29 mouse cellular contexts compared by ENCODE assay signal in the genomic region with DNA sequence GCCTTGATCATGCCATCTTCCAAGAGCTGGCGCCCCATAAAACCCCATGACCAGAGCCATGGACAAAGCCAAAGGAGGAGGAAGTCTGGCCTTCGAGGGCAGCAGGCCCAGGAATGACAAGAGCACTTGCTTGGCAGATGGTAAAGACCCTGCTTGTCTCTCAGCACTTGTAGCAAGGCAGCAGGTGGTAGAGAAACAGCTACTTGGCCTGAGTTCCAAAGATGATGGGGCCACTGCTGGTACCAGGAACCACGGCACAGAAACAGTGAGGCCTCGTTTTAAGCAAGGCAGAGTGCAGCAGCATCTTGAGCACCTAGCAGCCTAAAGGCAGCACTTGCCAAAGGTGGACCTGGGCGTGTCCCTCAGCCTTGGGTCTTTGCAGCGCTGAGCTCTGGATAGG. TPM values are rescaled to one million over a fixed set of nuclear protein-coding genes. Genes with fewer than 3 reads are reported as not detected.
DNase-seq lines count a peak whose midpoint lies in the region; ATAC-seq and TF ChIP-seq lines count a peak whose summit lies in the region.
"Had no signal": no experiment of that assay in that cellular context is flagged by ENCODE, and none has a peak within 500 bp of the region (broad histone marks: within the 10 kb centered on the region; RNA-seq: fewer than 3 reads in every experiment).

No protein-coding gene starts in this region.

- H3K27ac ChIP-seq in cerebellum, adult 2 months (ENCODE audit: insufficient read depth, low read length), result peak overlapping the region; percentile 14; the same call in 1 of the 2 replicates
- no peak overlapping the region for H3K27ac ChIP-seq in heart, embryonic 10.5 days
- H3K27ac ChIP-seq: heart, embryonic 15.5 days; hindbrain, embryonic 13.5 days; limb, embryonic 15.5 days; liver, embryonic 14.5 days; neural tube, embryonic 12.5 days; stomach, postnatal 0 days had no signal

- no peaks in the 10 kb centered on the region for H3K9me3 ChIP-seq in heart, embryonic 10.5 days
- H3K9me3 ChIP-seq: heart, embryonic 15.5 days; hindbrain, embryonic 13.5 days; limb, embryonic 15.5 days; neural tube, embryonic 12.5 days had no signal

- ATAC-seq in cerebellum, adult (ENCODE audit: insufficient number of reproducible peaks, low FRiP score, low TSS enrichment), result peak; percentile 31; the same call in 1 of the 2 replicates

- WGBS in cerebellum, adult 2 months, result 9% methylated on average over 6 of the region's 6 CpGs
- WGBS in heart, embryonic 10.5 days, result 90% methylated on average over 6 of the region's 6 CpGs

- intact Hi-C loops in left cerebral cortex, postnatal 4 days (cut with DNase I), result no loop called here
- intact Hi-C loops in left cerebral cortex, postnatal 14 days (cut with DNase I), result no loop called here

- peaks cover 50% of the 10 kb centered on the region for H3K4me1 ChIP-seq in cerebellum, adult 2 months (ENCODE audit: control insufficient read depth, insufficient read depth, low read length)
- peaks cover 20% of the 10 kb centered on the region for H3K4me1 ChIP-seq in heart, embryonic 10.5 days
- H3K4me1 ChIP-seq: hindbrain, embryonic 13.5 days; neural tube, embryonic 12.5 days had no signal

- peaks cover 100% of the 10 kb centered on the region for H3K36me3 ChIP-seq in heart, embryonic 10.5 days

- no peak for TF ChIP-seq CTCF in cerebellum, adult 2 months (IDR thresholded peaks at IDR 0.05; ENCODE audit: borderline replicate concordance, insufficient read depth, low read depth, low read length)

- DNase-seq in left cerebral cortex, postnatal 4 days, result peak; percentile 65
- no peak for DNase-seq in left cerebral cortex, postnatal 14 days (ENCODE audit: low spot score in 2 of 2)
- DNase-seq in cerebellum, adult 2 months, result peak; percentile 72 to 88
- DNase-seq in cerebellum, postnatal 25 days, result peak; percentile 76 to 79
- no peak for DNase-seq in lung, postnatal 14 days
- no peak for DNase-seq in heart, embryonic 10.5 days (ENCODE audit: low spot score)
- DNase-seq in embryo, embryonic 11 days, result no peak
- DNase-seq: adrenal gland, postnatal 10 days; gastrocnemius, postnatal 36 days; heart, postnatal 36 days; kidney, adult 2 months; kidney, postnatal 10 days; layer of hippocampus, postnatal 36 days; lung, embryonic 14.5 days; lung, postnatal 36 days; midbrain, embryonic 14.5 days; thymus, postnatal 14 days had no signal

- TF ChIP-seq POLR2A in cerebellum, adult 2 months (IDR thresholded peaks at IDR 0.05; ENCODE audit: borderline replicate concordance, insufficient read depth, low read length), result no peak

- no peak overlapping the region for H3K4me3 ChIP-seq in cerebellum, adult 2 months (replicated peaks; ENCODE audit: insufficient read depth, low read depth, low read length)
- no peak overlapping the region for H3K4me3 ChIP-seq in heart, embryonic 10.5 days
- H3K4me3 ChIP-seq: heart, embryonic 15.5 days; hindbrain, embryonic 13.5 days; limb, embryonic 15.5 days; neural tube, embryonic 12.5 days had no signal

- H3K27me3 ChIP-seq in cerebellum, adult 2 months (ENCODE audit: control insufficient read depth, insufficient read depth, low read length), result no peaks in the 10 kb centered on the region
- H3K27me3 ChIP-seq in heart, embryonic 10.5 days (ENCODE audit: insufficient read depth, poor library complexity, severe bottlenecking), result no peaks in the 10 kb centered on the region
- H3K27me3 ChIP-seq: heart, embryonic 15.5 days; hindbrain, embryonic 13.5 days; limb, embryonic 15.5 days; neural tube, embryonic 12.5 days had no signal

RNA-seq across cellular contexts. Expression of a gene that starts 31.6 kb away (rescaled TPM):
- total RNA-seq in left cerebral cortex, postnatal 4 days (2021), result under 1 TPM; 0.48 to 0.97 TPM
- 1 to 10 TPM; 1.3 to 3.2 TPM for total RNA-seq in left cerebral cortex, postnatal 14 days (2021)
- polyA plus RNA-seq in cerebellum, adult 2 months (2012; rRNA removed), result 6.9 and 8.2 TPM in 2 replicates
- 0.16 and 0.52 TPM in 2 replicates for polyA plus RNA-seq in heart, embryonic 10.5 days (2016; fragmentation: Nextera tagmentation; extraction: Ambion mirVana)
- total RNA-seq: heart, adult 8-10 months; heart, postnatal 36 days had no signal
- polyA plus RNA-seq: embryonic facial prominence, embryonic 14.5 days; heart, embryonic 15.5 days; intestine, embryonic 14.5 days; lung, embryonic 14.5 days had no signal

RNA-seq across cellular contexts. Expression of a gene that starts 53.6 kb away (rescaled TPM):
- 10 to 100 TPM; 59.5 to 63.4 TPM for total RNA-seq in left cerebral cortex, postnatal 4 days (2021)
- total RNA-seq in left cerebral cortex, postnatal 14 days (2021), result 10 to 100 TPM; 70.3 to 73.8 TPM
- polyA plus RNA-seq in cerebellum, adult 2 months (2012; rRNA removed), result 44.2 and 45.2 TPM in 2 replicates
- polyA plus RNA-seq in heart, embryonic 10.5 days (2016; fragmentation: Nextera tagmentation; extraction: Ambion mirVana), result 34.5 and 37.5 TPM in 2 replicates

RNA-seq across cellular contexts. Expression of a gene that starts 59.5 kb away (rescaled TPM):
- under 1 TPM in 1 of 2 experiments, not detected in 1; 0.22 TPM for total RNA-seq in left cerebral cortex, postnatal 4 days (2021)
- under 1 TPM in 1 of 2 experiments, not detected in 1; 0.37 TPM for total RNA-seq in left cerebral cortex, postnatal 14 days (2021)
- polyA plus RNA-seq in cerebellum, adult 2 months (2012; rRNA removed), result 0.35 and 0.41 TPM in 2 replicates
- polyA plus RNA-seq in heart, embryonic 10.5 days (2016; fragmentation: Nextera tagmentation; extraction: Ambion mirVana), result not detected in 2 replicates
- total RNA-seq: gastrocnemius, postnatal 36 days; layer of hippocampus, adult 8-10 months; layer of hippocampus, postnatal 36 days; MEL had no signal
- polyA plus RNA-seq: embryonic facial prominence, embryonic 14.5 days; hindbrain, embryonic 13.5 days; lung, embryonic 14.5 days; midbrain, embryonic 14.5 days; neural tube, embryonic 12.5 days had no signal

Comparison
In these comparisons a context has a peak if more than half of its experiments do, and no peak if none do; other contexts are left out.
1. DNase-seq: peak in left cerebral cortex, postnatal 4 days (single experiment), cerebellum, adult 2 months (2 of 2) and cerebellum, postnatal 25 days (2 of 2); none in left cerebral cortex, postnatal 14 days (0 of 2), lung, postnatal 14 days (single experiment), heart, embryonic 10.5 days (single experiment) and embryo, embryonic 11 days (single experiment).